Mouse (Mus musculus): ENCODE data around the gene Gm17622. TPM values are rescaled to one million over a fixed set of nuclear protein-coding genes. Genes with fewer than 3 reads are reported as not detected.

Gm17622 gene
- polyA plus RNA-seq, 1 experiment from 2014 or later: not detected

- WGBS: 84% methylated on average over 5 of the region's 5 CpGs
- Histone ChIP-seq H3K9me3 (ENCODE audit: control insufficient read depth, low read length) (no peaks in the 10 kb centered on the region), H3K27me3 (ENCODE audit: control insufficient read depth, insufficient read depth, low read length) (no peaks in the 10 kb centered on the region), H3K27ac (ENCODE audit: low read depth, low read length) (no peak overlapping the region), H3K4me1 (ENCODE audit: control insufficient read depth, insufficient read depth, low read length) (peaks cover 5% of the 10 kb centered on the region; the same call in 1 of the 2 replicates), H3K4me2 (no peak overlapping the region), H3K9ac (ENCODE audit: low read length) (no peak overlapping the region), H3K36me3 (ENCODE audit: control insufficient read depth, insufficient read depth, low read length) (no peaks in the 10 kb centered on the region), H3K4me3 (ENCODE audit: low read depth, low read length) (no peak overlapping the region)
- ATAC-seq (ENCODE audit: low FRiP score): no peak
- no peak for DNase-seq (ENCODE audit: low spot score, missing footprints)
Observed at GRCm38 (mm10) chr13:96536821-96537572, 46.5 kb downstream of the Gm17622 start.

- Histone ChIP-seq H3K4me1 (ENCODE audit: control insufficient read depth, insufficient read depth, low read length) (peaks cover 5% of the 10 kb centered on the region; the same call in 1 of the 2 replicates), H3K4me2 (no peak overlapping the region), H3K36me3 (ENCODE audit: control insufficient read depth, insufficient read depth, low read length) (no peaks in the 10 kb centered on the region), H3K27ac (ENCODE audit: low read depth, low read length) (no peak overlapping the region), H3K9me3 (ENCODE audit: control insufficient read depth, low read length) (no peaks in the 10 kb centered on the region), H3K4me3 (ENCODE audit: low read depth, low read length) (no peak overlapping the region), H3K27me3 (ENCODE audit: control insufficient read depth, insufficient read depth, low read length) (no peaks in the 10 kb centered on the region), H3K9ac (ENCODE audit: low read length) (no peak overlapping the region)
- 81% methylated on average over 3 of the region's 3 CpGs for WGBS
- ATAC-seq (ENCODE audit: low FRiP score): no peak
- no peak for DNase-seq (ENCODE audit: low spot score, missing footprints)
Observed at GRCm38 (mm10) chr13:96538103-96538502, 47.6 kb downstream of the Gm17622 start.

Other genes with a start within 250 kb of the Gm17622 start
- gene Poc5, start 102.4 kb upstream of the Gm17622 start, polyA plus RNA-seq (2014; fragmentation: Nextera tagmentation; extraction: Ambion mirVana): 28.5 and 31.5 TPM in 2 replicates
- not detected in 2 replicates for gene Ankdd1b, start 19.5 kb upstream of the Gm17622 start, polyA plus RNA-seq (2014; fragmentation: Nextera tagmentation; extraction: Ambion mirVana)
- gene Polk, start 51.8 kb downstream of the Gm17622 start, polyA plus RNA-seq (2014; fragmentation: Nextera tagmentation; extraction: Ambion mirVana): 7.3 and 8.2 TPM in 2 replicates
- gene Col4a3bp, start 51.9 kb downstream of the Gm17622 start, polyA plus RNA-seq (2014; fragmentation: Nextera tagmentation; extraction: Ambion mirVana): 6.7 and 6.9 TPM in 2 replicates
- gene Hmgcr, start 180.2 kb downstream of the Gm17622 start, polyA plus RNA-seq (2014; fragmentation: Nextera tagmentation; extraction: Ambion mirVana): 215 and 234 TPM in 2 replicates